Mouse (Mus musculus) left cerebral cortex, postnatal 25 days (tissue): ENCODE measurements around the gene Hoxb6. TPM values are rescaled to one million over a fixed set of nuclear protein-coding genes. Genes with fewer than 3 reads are reported as not detected.
A peak's percentile ranks its signal among the peaks of the same experiment; 100 is the strongest.

ENCODE experiments used
- DNase-seq, 2 experiments: peaks; one replicate each; pipeline ENCODE4 v3.0.0; 2022; ENCODE audit warnings: low spot score in 2 of 2, mixed read lengths in 1 of 2
- intact Hi-C: fragments of 180-260 bp; cut with DNase I; formaldehyde crosslinking; loops from one replicate; pipeline ENCODE4 v1.15.1; 2025
- total RNA-seq, 2 experiments: library from RNA; stranded (reverse); gene quantifications; 2 replicates each; pipeline ENCODE4 v1.2.3; 2021

Gene Hoxb6
- total RNA-seq, 2 experiments from 2014 or later = not detected

GRCm38 (mm10) chr11:96267021-96267920 is 25.0 kb upstream of the Hoxb6 start:
- intact Hi-C loops = loop anchor here (5.0 to 10.0 kb wide), 3 partner anchors 65 to 1122 kb away; partner anchors contain the start of genes Dlx4 and Hoxb2
- no peak for DNase-seq

- intact Hi-C loops = loop anchor here (5.0 to 10.0 kb wide), 3 partner anchors 66 to 1123 kb away; partner anchors contain the start of genes Dlx4 and Hoxb2
These were observed 24.1 kb upstream of the Hoxb6 start for GRCm38 (mm10) chr11:96268031-96268745.

GRCm38 (mm10) chr11:96269869-96270268 is 22.4 kb upstream of the Hoxb6 start:
- intact Hi-C loops = loop anchor here (5.0 to 10.0 kb wide), 3 partner anchors 68 to 1125 kb away; partner anchors contain the start of genes Dlx4 and Hoxb2
- DNase-seq = no peak

More at GRCm38 (mm10) chr11:96268031-96268745, 24.1 kb upstream of the Hoxb6 start:
- DNase-seq = no peak

- no peak for DNase-seq
- intact Hi-C loops = no loop called here
These were observed 21.2 kb upstream of the Hoxb6 start, which contains the start of gene Hoxb9 for GRCm38 (mm10) chr11:96270996-96271540. Gene Hoxb9, plus strand, starts transcription at chr11:96271457.

GRCm38 (mm10) chr11:96271541-96272011 is 20.7 kb upstream of the Hoxb6 start:
- intact Hi-C loops = no loop called here
- no peak for DNase-seq

GRCm38 (mm10) chr11:96272024-96272921 is 20.0 kb upstream of the Hoxb6 start:
- no peak for DNase-seq
- intact Hi-C loops = no loop called here

GRCm38 (mm10) chr11:96274428-96274827 is 17.8 kb upstream of the Hoxb6 start:
- intact Hi-C loops = no loop called here
- no peak for DNase-seq

- no peak for DNase-seq
- intact Hi-C loops = loop anchor here (5.0 kb wide), 2 partner anchors 466 to 511 kb away; partner anchors contain the start of gene Cbx1
These were observed 16.4 kb upstream of the Hoxb6 start for GRCm38 (mm10) chr11:96275896-96276295.

GRCm38 (mm10) chr11:96277151-96278044 is 14.9 kb upstream of the Hoxb6 start:
- DNase-seq = no peak
- intact Hi-C loops = loop anchor here (1.0 to 5.0 kb wide), 6 partner anchors 275 to 585 kb away; partner anchors contain the start of gene Cbx1

- intact Hi-C loops = loop anchor here (1.0 to 5.0 kb wide), 6 partner anchors 274 to 584 kb away; partner anchors contain the start of gene Cbx1
- no peak for DNase-seq
These were observed 14.0 kb upstream of the Hoxb6 start for GRCm38 (mm10) chr11:96278324-96278723.

- peak; percentile 83 to 89 for DNase-seq
- intact Hi-C loops = loop anchor here (1.0 to 5.0 kb wide), 6 partner anchors 274 to 584 kb away; partner anchors contain the start of gene Cbx1
These were observed 13.5 kb upstream of the Hoxb6 start for GRCm38 (mm10) chr11:96278773-96279172.

GRCm38 (mm10) chr11:96279421-96280233 is 12.6 kb upstream of the Hoxb6 start:
- no peak for DNase-seq
- intact Hi-C loops = loop anchor here (2.0 to 5.0 kb wide), 7 partner anchors 258 to 583 kb away; partner anchors contain the start of genes Cbx1 and Igf2bp1

- DNase-seq = no peak
- intact Hi-C loops = loop anchor here (5.0 kb wide), 2 partner anchors 257 to 273 kb away; partner anchors contain the start of gene Igf2bp1
These were observed 11.6 kb upstream of the Hoxb6 start for GRCm38 (mm10) chr11:96280399-96281378.

GRCm38 (mm10) chr11:96281396-96281795 is 10.9 kb upstream of the Hoxb6 start:
- intact Hi-C loops = loop anchor here (5.0 kb wide), 2 partner anchors 256 to 274 kb away; partner anchors contain the start of gene Igf2bp1
- no peak for DNase-seq

- DNase-seq = no peak
- intact Hi-C loops = loop anchor here (5.0 kb wide), 2 partner anchors 255 to 275 kb away; partner anchors contain the start of gene Igf2bp1
These were observed 10.3 kb upstream of the Hoxb6 start, which contains the start of gene Hoxb8 for GRCm38 (mm10) chr11:96281855-96282570. Gene Hoxb8, plus strand, starts transcription at chr11:96281905.
